Mouse (Mus musculus): ENCODE data around the gene Tmem238l.

Tmem238l gene

GRCm38 (mm10) chr11:66956303-66956702, at the start of gene Tmem238l:
Tmem238l (plus strand) TSS chr11:66956638.
- no peak for DNase-seq

DNA sequence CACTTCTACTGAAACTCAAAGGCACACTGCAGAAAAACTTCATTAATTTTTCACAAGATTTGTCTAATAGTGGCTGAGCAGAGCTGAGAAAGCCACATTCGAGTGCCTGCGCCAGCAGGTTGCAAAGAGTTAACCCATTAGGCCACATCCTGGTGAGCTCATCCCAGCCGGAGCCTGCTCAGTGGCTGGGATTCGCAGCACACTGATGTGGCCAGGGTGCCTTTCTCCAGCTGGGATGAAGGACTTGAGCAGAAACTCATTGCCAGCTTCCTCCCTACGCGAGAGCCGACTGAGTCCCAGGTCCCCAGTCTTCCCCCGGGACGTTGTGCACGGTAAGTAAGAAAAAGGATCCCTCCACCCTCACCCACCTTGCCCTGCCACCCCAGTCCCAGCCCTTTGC, 44.6 kb upstream of the Tmem238l start, which contains the start of gene Pirt:
Gene Pirt, plus strand, starts transcription at position 171 of the 400 bp plus-strand sequence.
- no peak for DNase-seq

DNA sequence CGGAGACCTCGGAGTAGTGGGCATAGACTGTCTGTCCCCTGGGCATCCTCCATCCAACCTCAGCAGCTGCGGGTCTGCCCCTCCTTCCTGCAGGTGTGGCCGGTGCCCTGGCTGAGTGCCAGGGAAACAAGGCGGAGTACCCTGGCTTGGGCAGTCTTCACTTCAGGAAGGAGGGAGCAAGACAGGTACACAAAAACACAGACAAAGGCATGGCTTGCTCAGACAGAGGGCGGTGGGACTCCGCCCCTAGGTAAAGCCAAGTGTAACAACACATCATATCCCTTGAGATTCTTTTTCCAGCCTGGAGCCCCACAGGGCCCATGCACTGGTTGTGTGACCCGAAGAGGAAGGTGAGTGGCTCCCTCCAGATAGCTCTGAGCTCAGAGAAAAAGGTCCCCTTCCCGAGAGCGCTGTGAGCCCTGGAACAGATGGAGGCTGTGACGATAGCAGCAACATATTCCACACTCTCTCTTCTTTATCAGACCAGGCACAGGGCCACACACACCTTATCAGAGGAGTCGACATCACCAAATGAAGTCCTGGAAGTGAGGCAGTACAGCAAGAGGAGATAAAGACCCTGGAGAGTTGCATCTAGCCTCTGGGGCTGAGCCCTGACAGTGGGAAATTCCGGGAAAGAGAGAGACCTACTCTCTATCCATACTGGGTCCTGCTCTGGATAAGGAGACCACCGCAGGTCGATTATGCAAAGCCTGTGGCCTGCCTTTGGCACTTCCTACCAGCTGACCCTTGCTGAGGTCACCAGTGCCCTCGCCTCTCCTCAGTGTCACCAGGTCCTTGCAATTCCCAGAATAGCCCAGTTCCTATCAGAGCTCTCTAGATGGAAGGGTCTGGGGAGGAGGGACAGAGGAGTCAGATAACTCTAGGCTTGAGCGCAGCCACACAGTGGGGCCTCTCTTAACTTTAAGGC, 43.6 kb upstream of the Tmem238l start:
- DNase-seq = no peak

- DNase-seq = peak; percentile 52
Observed at GRCm38 (mm10) chr11:66914249-66914648, 42.2 kb upstream of the Tmem238l start.

DNA sequence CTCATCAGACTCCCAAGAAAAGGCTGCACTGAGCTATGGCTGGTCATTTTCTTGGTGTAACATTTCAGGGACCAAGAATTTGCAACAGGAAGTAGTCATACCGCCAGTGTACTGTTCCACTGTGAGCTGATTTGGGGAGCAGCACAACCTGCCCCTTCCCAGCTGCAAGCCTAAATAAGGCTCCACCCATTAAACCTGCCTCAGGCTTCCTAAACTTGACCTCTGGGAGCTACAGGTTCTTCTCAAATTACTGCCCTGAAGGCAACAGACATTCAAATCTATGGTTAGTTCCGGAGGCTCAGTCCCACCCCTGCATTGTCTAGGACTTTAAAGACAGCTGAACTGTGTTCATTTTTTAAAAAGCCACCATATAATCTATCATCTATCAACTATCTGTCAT, 36.4 kb upstream of the Tmem238l start:
- no peak for DNase-seq

- DNase-seq = no peak
Observed at GRCm38 (mm10) chr11:66924095-66924823, 32.2 kb upstream of the Tmem238l start.

GRCm38 (mm10) chr11:66928311-66928710, 28.1 kb upstream of the Tmem238l start:
- no peak for DNase-seq

GRCm38 (mm10) chr11:66932827-66933599, 23.4 kb upstream of the Tmem238l start:
- no peak for DNase-seq

GRCm38 (mm10) chr11:66934428-66935173, 21.8 kb upstream of the Tmem238l start:
- no peak for DNase-seq

GRCm38 (mm10) chr11:66942011-66942410, 14.4 kb upstream of the Tmem238l start:
- no peak for DNase-seq

DNA sequence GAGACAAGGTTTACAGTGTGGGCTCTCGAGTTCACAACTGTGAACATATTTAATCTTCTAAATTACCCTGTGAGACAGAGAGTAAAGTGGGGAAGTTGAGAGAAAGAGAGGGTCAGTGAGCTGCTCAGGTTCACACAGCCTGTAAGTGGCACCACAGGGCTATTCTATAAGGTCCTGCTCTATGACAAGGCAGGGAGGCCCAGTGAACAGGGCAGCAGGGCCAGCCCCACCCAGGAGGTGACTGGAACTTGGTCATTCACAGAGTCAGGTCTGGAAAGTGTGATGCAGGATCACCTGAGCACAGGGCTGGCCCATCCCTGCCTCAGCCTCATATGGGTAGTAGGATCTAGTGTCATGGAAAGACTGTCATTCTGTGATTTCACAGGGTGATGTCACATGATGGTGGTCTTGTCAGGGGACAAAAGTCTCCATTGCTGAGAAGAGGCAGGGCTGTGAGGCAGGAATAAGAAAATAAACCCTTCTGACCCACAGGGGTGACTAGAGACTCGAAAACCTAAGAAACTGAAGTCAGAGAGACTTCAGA, 11.1 kb upstream of the Tmem238l start:
- DNase-seq = no peak

DNA sequence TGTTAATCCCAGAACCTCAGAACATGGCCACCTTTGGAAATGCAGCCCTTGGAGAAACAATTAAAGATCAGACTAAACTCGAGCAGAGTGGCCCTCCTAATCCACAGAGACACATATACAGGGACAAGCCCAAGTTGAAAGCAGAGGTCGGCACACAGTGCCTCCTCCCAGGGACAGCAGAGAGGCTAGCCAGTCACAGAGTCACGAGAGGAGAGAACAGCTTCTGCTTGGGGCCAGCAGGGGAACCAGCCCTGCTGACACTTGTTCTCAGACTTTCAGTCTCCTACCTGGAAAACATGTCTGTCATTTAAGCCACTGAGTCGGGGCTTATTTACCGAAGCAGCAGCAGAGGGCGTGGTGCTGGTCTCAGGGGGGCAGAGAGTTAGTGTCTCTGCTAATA, 9.9 kb upstream of the Tmem238l start:
- DNase-seq = no peak

DNA sequence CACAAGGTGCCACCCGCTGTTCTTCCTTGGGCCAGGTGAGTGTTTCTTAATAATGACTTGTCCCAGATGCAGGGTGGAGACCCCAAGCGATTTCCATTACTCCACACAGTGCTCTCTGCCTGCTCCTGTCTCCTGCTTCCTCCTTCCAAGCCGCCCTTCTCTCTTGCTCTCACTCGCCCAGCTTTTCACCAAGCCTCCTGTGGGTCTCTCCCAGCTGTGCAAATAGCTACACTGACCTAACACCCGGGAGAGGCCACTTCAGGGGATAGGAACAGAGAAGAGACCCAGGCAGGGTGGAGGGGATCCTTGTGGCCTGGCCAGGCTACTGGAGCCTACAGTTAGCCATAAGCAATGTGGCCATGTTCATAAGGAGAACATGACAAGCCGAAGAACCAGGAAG, 9.5 kb upstream of the Tmem238l start:
- no peak for DNase-seq

DNA sequence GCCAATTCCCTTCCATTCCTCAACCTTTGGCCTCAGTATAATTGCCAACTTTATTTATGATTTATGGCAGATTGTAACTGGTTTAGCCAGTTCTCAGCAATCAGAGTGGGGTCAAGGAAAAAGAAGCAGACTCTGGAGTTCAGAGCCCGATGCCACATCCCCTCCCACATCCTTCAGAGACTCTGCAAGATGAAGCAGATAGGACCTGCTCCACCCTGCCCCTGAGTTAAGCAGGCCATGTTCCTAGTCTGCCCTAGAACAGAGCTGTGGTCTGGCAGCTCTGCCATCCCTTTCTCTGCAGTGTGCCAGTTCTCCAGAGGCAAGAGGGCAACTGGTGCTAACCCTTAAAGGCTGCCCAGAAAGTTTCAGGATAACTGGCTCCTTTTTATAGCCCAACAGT, 4.4 kb downstream of the Tmem238l start:
- no peak for DNase-seq

DNA sequence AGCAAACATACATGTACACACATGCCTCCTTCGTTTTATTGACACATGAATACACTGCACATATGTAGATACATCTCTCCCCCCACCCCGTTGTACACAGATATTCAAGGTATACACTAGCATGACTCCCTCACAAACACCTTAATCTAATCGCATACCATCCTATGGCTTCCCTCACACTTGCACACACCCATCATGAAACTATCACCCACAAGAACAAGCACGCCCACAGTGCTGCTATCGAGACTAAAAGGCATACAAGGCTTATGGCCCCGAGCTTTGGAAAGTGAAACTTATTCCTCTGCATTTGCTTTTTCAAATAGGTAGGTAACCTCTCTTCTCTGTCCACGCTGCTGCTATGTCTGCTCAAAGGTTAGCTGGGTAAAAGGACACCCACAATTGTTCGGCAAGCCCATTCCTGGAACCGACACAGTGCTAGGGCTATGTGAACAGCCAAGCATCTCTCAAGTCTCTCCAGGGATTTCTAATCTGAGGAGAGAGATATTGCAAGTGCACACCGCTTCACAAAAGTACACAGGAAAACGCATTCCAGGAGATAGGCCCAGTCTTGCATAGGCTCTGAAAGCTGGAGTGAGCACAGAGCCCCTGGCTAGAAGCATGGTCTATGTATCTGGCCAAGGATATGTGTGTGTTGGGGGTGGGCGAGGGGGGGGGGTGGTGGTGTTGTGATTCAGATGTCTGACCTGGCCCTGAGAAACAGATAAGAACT, 5.2 kb downstream of the Tmem238l start:
- no peak for DNase-seq

GRCm38 (mm10) chr11:66963462-66963861, 7.0 kb downstream of the Tmem238l start:
- DNase-seq = no peak

- DNase-seq = no peak
Observed at GRCm38 (mm10) chr11:66966500-66967116, 10.2 kb downstream of the Tmem238l start.

DNA sequence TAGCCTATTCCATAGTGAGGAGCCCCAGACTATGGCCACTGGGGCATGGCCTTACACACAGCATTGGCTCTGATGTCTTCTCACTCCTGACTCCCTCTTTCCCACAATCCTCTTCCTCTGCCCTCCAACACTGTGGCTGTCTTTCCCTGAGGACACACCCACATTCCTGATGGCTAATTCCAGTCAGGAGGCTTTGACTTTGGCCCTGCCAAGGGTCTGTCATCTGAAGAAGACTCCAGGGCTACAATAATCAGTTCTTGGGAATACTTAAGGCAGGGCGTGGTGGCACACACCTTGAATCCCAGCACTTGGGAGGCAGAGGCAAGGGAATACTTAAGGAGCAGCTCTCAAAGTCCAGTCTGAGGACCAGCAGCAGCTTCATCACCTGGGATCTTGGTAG, 12.1 kb downstream of the Tmem238l start:
- no peak for DNase-seq

DNA sequence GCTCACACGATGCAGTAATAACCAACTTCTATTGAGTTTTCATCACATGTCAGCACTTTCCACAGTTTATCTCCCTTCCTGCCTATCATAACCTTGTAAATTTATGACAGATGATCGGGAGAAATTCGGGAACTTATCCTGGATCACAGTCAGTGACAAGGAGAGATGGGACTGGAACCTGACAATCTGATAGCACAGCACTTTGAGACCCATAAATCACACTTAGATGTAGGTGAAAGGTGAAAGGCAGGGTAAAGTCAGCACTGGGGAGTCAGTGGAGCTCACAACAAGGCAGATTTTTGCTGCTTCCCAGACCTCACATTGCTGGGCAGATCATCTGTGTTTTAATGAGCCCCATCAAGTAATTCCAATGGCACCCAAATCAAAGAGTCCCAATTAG, 17.1 kb downstream of the Tmem238l start:
- DNase-seq = no peak

- DNase-seq = no peak
Observed at GRCm38 (mm10) chr11:66975606-66976330, 19.3 kb downstream of the Tmem238l start.

Measured in thymus, postnatal 4 days (tissue).